Mouse (Mus musculus) T-helper 17 cell (primary cell): ENCODE measurements around the gene Gm21861.
"Not testable (repeated sequence)": the region's sequence is repeated elsewhere in the genome, so short reads cannot be mapped to it uniquely, and the experiment has no call there.

Experiments
- in situ Hi-C, 2 experiments: fragments of 300-600 bp; cut with MboI, MseI; formaldehyde crosslinking; loops; 1 replicate in 1 of 2; 2 replicates in 1 of 2; pipeline ENCODE4 v1.15.1; 2025; ENCODE audit warnings: high pct_unique_total_duplicates in 2 of 2

Gene Gm21861

DNA sequence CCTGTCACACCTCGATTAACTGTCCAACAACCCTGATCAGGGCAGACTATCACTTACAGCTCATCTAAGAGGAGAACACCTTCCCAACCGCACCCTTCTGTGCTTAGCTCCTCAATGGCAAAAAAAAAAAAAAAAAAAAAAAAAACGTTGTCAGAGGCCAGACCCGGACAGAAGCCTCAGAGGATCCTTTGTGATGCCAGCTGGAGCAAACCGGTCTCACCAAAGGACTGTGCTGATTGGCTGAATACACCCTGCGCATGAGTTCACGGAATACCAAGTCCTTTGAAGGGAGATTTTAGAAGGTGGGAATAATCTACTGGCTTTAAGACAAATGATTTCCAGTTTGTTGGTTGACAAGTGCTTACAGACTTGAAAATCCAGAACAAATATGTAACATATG, at the start of gene Gm21861:
Gm21861 (minus strand) TSS at position 101 of the 400 bp plus-strand sequence.
- in situ Hi-C loops: not testable (repeated sequence)
